Mouse (Mus musculus): Measurements from ENCODE around the gene Itih3.

Itih3 gene

GRCm38 (mm10) chr14:30861421-30862125, 62.0 kb downstream of the Itih3 start:
- no peak for DNase-seq (ENCODE audit: low read depth, low spot score)
